Mouse (Mus musculus) lung, adult 2 months (tissue): ENCODE measurements at regions not wholly inside any gene's neighbourhood (a gene's known extent, or its start where the extent isn't known, plus 50 kb on each side); places are given as distances from the start of the nearest gene placed in this dataset.
A peak's percentile ranks its signal among the peaks of the same experiment; 100 is the strongest.

Experiments used
- DNase-seq: peaks from one replicate; pipeline ENCODE4 v3.0.0; 2022
- H3K4me1 ChIP-seq: fragments of 200-500 bp; 2 replicates; pipeline ENCODE4 v1.6.1; 2011; ENCODE audit warnings: low read length; ENCODE audit not compliant: control insufficient read depth, insufficient read depth
- H3K4me3 ChIP-seq: fragments of 200-500 bp; replicated peaks from 2 replicates; pipeline ENCODE3; 2011; ENCODE audit warnings: low read depth, mild to moderate bottlenecking, control low read depth, low read length; ENCODE audit errors: extremely low read depth
- CTCF ChIP-seq: fragments of 200-500 bp; IDR thresholded peaks from 2 replicates; pipeline ENCODE4 v1.5.1; 2011; ENCODE audit warnings: mild to moderate bottlenecking, low read length, control low read depth; ENCODE audit not compliant: insufficient read depth
- POLR2A ChIP-seq: fragments of 200-500 bp; IDR thresholded peaks from 2 replicates; pipeline ENCODE4 v1.6.1; 2011; ENCODE audit warnings: low read depth, mild to moderate bottlenecking, control low read depth, low read length, borderline replicate concordance; ENCODE audit errors: extremely low read depth
- WGBS: fragments of 180-500 bp; shearing (Covaris S2); methylation state at CpG from one replicate; pipeline ENCODE4 v1.1.7; 2018; 5-methylcytosine and 5-hydroxymethylcytosine counted together

- 86% methylated on average over 13 of the region's 13 CpGs for WGBS
- Histone ChIP-seq H3K4me3 (no peak overlapping the region), H3K4me1 (no peaks in the 10 kb centered on the region)
- no peak for TF ChIP-seq POLR2A
- no peak for TF ChIP-seq CTCF
- no peak for DNase-seq
These were observed 175.2 kb upstream of the Foxn2 start for GRCm38 (mm10) chr17:88265291-88265690.

GRCm38 (mm10) chr17:88268216-88268615, 172.3 kb upstream of the Foxn2 start:
- no peak overlapping the region for H3K4me3 ChIP-seq
- TF ChIP-seq CTCF (0 out of 2 replicates have a peak, but pooled peaks have one; percentile 12), POLR2A (no peak)
- no peak for DNase-seq
- WGBS = 82% methylated on average over 8 of the region's 8 CpGs
- H3K4me1 ChIP-seq = no peaks in the 10 kb centered on the region

- no peak for DNase-seq
- WGBS = 97% methylated on average over 14 of the region's 14 CpGs
- TF ChIP-seq CTCF (no peak), POLR2A (no peak)
- Histone ChIP-seq H3K4me3 (no peak overlapping the region), H3K4me1 (no peaks in the 10 kb centered on the region)
These were observed 171.7 kb upstream of the Foxn2 start for GRCm38 (mm10) chr17:88268802-88269201.

GRCm38 (mm10) chr17:88270896-88271295, 169.6 kb upstream of the Foxn2 start:
- no peak for DNase-seq
- TF ChIP-seq CTCF (no peak), POLR2A (no peak)
- WGBS = 67% methylated on average over 5 of the region's 5 CpGs
- no peak overlapping the region for H3K4me3 ChIP-seq
- peaks cover 2% of the 10 kb centered on the region; the same call in 1 of the 2 replicates for H3K4me1 ChIP-seq

GRCm38 (mm10) chr17:88272161-88272560, 168.3 kb upstream of the Foxn2 start:
- Histone ChIP-seq H3K4me1 (peaks cover 2% of the 10 kb centered on the region; the same call in 1 of the 2 replicates), H3K4me3 (no peak overlapping the region)
- 71% methylated on average over 5 of the region's 5 CpGs for WGBS
- no peak for TF ChIP-seq POLR2A
- TF ChIP-seq CTCF = no peak
- DNase-seq = no peak

GRCm38 (mm10) chr17:88273520-88273919, 167.0 kb upstream of the Foxn2 start:
- Histone ChIP-seq H3K4me1 (peaks cover 2% of the 10 kb centered on the region; the same call in 1 of the 2 replicates), H3K4me3 (no peak overlapping the region)
- DNase-seq = no peak
- no peak for TF ChIP-seq POLR2A
- no peak for TF ChIP-seq CTCF
- 81% methylated on average over 9 of the region's 9 CpGs for WGBS

- TF ChIP-seq CTCF = no peak
- no peak for TF ChIP-seq POLR2A
- H3K4me1 ChIP-seq = peaks cover 2% of the 10 kb centered on the region; the same call in 1 of the 2 replicates
- no peak for DNase-seq
- peak overlapping the region; percentile 49 for H3K4me3 ChIP-seq
- 32% methylated on average over 14 of the region's 14 CpGs for WGBS
These were observed 166.4 kb upstream of the Foxn2 start for GRCm38 (mm10) chr17:88274003-88274698.

- no peak overlapping the region for H3K4me3 ChIP-seq
- no peak for DNase-seq
- peaks cover 2% of the 10 kb centered on the region; the same call in 1 of the 2 replicates for H3K4me1 ChIP-seq
- no peak for TF ChIP-seq POLR2A
- no peak for TF ChIP-seq CTCF
- WGBS = 47% methylated on average over 6 of the region's 6 CpGs
These were observed 165.6 kb upstream of the Foxn2 start for GRCm38 (mm10) chr17:88274720-88275433.

GRCm38 (mm10) chr17:88279656-88280055, 160.9 kb upstream of the Foxn2 start:
- no peak for TF ChIP-seq CTCF
- TF ChIP-seq POLR2A = no peak
- DNase-seq = no peak
- Histone ChIP-seq H3K4me1 (0 out of 2 replicates have a peak, but pooled peaks cover 2% of the 10 kb centered on the region), H3K4me3 (no peak overlapping the region)
- WGBS = 70% methylated on average over 5 of the region's 5 CpGs
